Mouse (Mus musculus): ENCODE data around the gene Gin1.

DNA sequence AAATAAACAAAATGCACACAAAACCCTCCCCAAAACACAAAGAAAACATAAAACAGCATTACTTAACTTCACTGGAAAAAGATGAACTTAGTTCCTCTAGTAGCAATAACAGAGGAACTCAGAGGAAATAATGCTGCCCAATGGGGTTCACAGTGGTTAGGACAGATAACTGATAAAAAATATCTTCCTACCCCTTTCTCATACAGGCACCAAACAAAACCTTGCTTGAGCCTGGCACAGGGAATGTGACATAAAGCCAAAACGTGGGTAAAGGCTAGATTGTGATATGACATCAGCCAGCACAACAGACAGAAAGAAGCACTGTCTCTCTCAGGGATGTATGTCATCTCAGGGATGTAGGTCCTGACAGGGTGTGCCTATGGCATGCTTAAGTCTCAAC is 40.6 kb upstream of the Gin1 start:
- TF ChIP-seq GATA1 (IDR thresholded peaks at IDR 0.05; ENCODE audit: low read length): no peak
- TF ChIP-seq TAL1 (IDR thresholded peaks at IDR 0.05; ENCODE audit: low read length): no peak
